In the genomic region with DNA sequence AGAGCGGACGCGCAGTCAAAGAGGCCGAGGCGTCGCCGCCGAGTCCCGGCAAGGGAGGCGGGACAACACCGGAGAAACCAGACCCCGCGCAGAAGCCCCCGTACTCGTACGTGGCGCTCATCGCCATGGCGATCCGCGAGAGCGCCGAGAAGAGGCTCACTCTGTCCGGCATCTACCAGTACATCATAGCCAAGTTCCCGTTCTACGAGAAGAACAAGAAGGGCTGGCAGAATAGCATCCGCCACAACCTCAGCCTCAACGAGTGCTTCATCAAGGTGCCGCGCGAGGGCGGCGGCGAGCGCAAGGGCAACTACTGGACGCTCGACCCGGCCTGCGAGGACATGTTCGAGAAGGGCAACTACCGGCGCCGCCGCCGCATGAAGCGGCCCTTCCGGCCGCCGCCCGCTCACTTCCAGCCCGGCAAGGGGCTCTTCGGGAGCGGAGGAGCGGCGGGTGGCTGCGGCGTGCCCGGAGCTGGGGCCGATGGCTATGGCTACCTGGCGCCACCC, we compare ENCODE assay signal across 8 mouse cellular contexts. TPM values are rescaled to one million over a fixed set of nuclear protein-coding genes. Genes with fewer than 3 reads are reported as not detected.
A peak's percentile ranks its signal among the peaks of the same experiment; 100 is the strongest.
DNase-seq lines count a peak whose midpoint lies in the region; ATAC-seq and TF ChIP-seq lines count a peak whose summit lies in the region.

No protein-coding gene starts in this region.

- TF ChIP-seq POLR2A in lung, adult 2 months (IDR thresholded peaks at IDR 0.05; ENCODE audit: borderline replicate concordance, extremely low read depth, low read depth, low read length): no peak
- TF ChIP-seq POLR2A in embryonic fibroblast, embryonic 13.5 days (IDR thresholded peaks at IDR 0.05; ENCODE audit: low read depth, low read length): no peak

- no peak for TF ChIP-seq CTCF in lung, adult 2 months (IDR thresholded peaks at IDR 0.05; ENCODE audit: insufficient read depth, low read length)
- TF ChIP-seq CTCF in embryonic fibroblast, embryonic 13.5 days (IDR thresholded peaks at IDR 0.05; ENCODE audit: borderline replicate concordance, insufficient read depth, low read length): peak; percentile 24; the same call in 1 of the 2 replicates
- peak; percentile 39 for TF ChIP-seq CTCF in intestine, postnatal 0 days (IDR thresholded peaks at IDR 0.05; ENCODE audit: low read depth)

- H3K9ac ChIP-seq in intestine, postnatal 0 days (ENCODE audit: low read depth, low read length): no peak overlapping the region

- ATAC-seq in intestine, postnatal 0 days: no peak

- no peak overlapping the region for H3K4me3 ChIP-seq in lung, adult 2 months (replicated peaks; ENCODE audit: extremely low read depth, low read depth, low read length)
- H3K4me3 ChIP-seq in embryonic fibroblast, embryonic 13.5 days (ENCODE audit: insufficient read depth, low read length): peak overlapping the region; percentile 30
- peak overlapping the region; percentile 33 for H3K4me3 ChIP-seq in intestine, postnatal 0 days (ENCODE audit: low read depth, low read length)
- peak overlapping the region; percentile 85 for H3K4me3 ChIP-seq in megakaryocyte, embryonic 14.5 days (replicated peaks)

- WGBS in lung, adult 2 months: 1% methylated on average over 60 of the region's 60 CpGs
- under 1% methylated on average over 59 of the region's 60 CpGs for WGBS in intestine, postnatal 0 days

- no peaks in the 10 kb centered on the region for H3K36me3 ChIP-seq in intestine, postnatal 0 days (ENCODE audit: control insufficient read depth, insufficient read depth)
- no peaks in the 10 kb centered on the region for H3K36me3 ChIP-seq in megakaryocyte, embryonic 14.5 days (replicated peaks; ENCODE audit: low read length)

- no peaks in the 10 kb centered on the region for H3K9me3 ChIP-seq in intestine, postnatal 0 days (ENCODE audit: control insufficient read depth)
- H3K9me3 ChIP-seq in megakaryocyte, embryonic 14.5 days: peaks cover 3% of the 10 kb centered on the region; the same call in 1 of the 2 replicates

- no peak overlapping the region for H3K27ac ChIP-seq in embryonic fibroblast, embryonic 13.5 days (ENCODE audit: insufficient read depth, low read length)
- no peak overlapping the region for H3K27ac ChIP-seq in intestine, postnatal 0 days (ENCODE audit: low read depth, low read length)

- peak; percentile 16 to 34 for DNase-seq in lung, postnatal 4 days
- no peak for DNase-seq in lung, adult 2 months
- DNase-seq in urinary bladder, postnatal 36 days (ENCODE audit: low spot score in 2 of 2): peak; percentile 47 to 49
- DNase-seq in cerebellum, adult 18-20 months: no peak
- DNase-seq in left cerebral cortex, adult 8-10 months (ENCODE audit: low spot score in 2 of 2): no peak

- peaks cover 99% of the 10 kb centered on the region for H3K27me3 ChIP-seq in intestine, postnatal 0 days (replicated peaks; ENCODE audit: control insufficient read depth, insufficient read depth, low read length)
- H3K27me3 ChIP-seq in megakaryocyte, embryonic 14.5 days (replicated peaks): peaks cover 99% of the 10 kb centered on the region

- H3K4me2 ChIP-seq in intestine, postnatal 0 days (replicated peaks; ENCODE audit: low read depth): peak overlapping the region; percentile 62

- H3K4me1 ChIP-seq in lung, adult 2 months (ENCODE audit: control insufficient read depth, insufficient read depth, low read length): peaks cover 11% of the 10 kb centered on the region
- H3K4me1 ChIP-seq in embryonic fibroblast, embryonic 13.5 days (ENCODE audit: control insufficient read depth, insufficient read depth, low read length): no peaks in the 10 kb centered on the region
- H3K4me1 ChIP-seq in intestine, postnatal 0 days (replicated peaks; ENCODE audit: control insufficient read depth, insufficient read depth, low read length): no peaks in the 10 kb centered on the region
- H3K4me1 ChIP-seq in megakaryocyte, embryonic 14.5 days: peaks cover 39% of the 10 kb centered on the region

RNA-seq across cellular contexts. Expression of a gene that starts 0.7 kb away (rescaled TPM):
- not detected in 2 replicates for polyA plus RNA-seq in lung, adult 2 months (2012; rRNA removed)
- 0.20 and 0.32 TPM in 2 replicates for polyA plus RNA-seq in embryonic fibroblast, embryonic 13.5 days (2011; ENCODE audit: insufficient read length, low read depth, missing spikeins)
- not detected in 2 replicates for polyA plus RNA-seq in intestine, postnatal 0 days (2015; fragmentation: Nextera tagmentation; extraction: Ambion mirVana)
- not detected in 2 replicates for polyA plus RNA-seq in megakaryocyte, embryonic 14.5 days (2012; ENCODE audit: insufficient read depth, low replicate concordance)
- 1 to 10 TPM in 1 of 4 experiments, under 1 TPM in 3; 0.72 to 1.1 (median 0.90) TPM for total RNA-seq in left cerebral cortex, adult 8-10 months (2022)

RNA-seq across cellular contexts. Expression of a gene that starts 30.4 kb away (rescaled TPM):
- 5.2 and 6.6 TPM in 2 replicates for polyA plus RNA-seq in lung, adult 2 months (2012; rRNA removed)
- 26.5 and 33.9 TPM in 2 replicates for polyA plus RNA-seq in embryonic fibroblast, embryonic 13.5 days (2011; ENCODE audit: insufficient read length, low read depth, missing spikeins)
- 30.3 and 31.2 TPM in 2 replicates for polyA plus RNA-seq in intestine, postnatal 0 days (2015; fragmentation: Nextera tagmentation; extraction: Ambion mirVana)
- 16.5 TPM in 1 of 2 replicates, not detected in the other for polyA plus RNA-seq in megakaryocyte, embryonic 14.5 days (2012; ENCODE audit: insufficient read depth, low replicate concordance)
- 10 to 100 TPM; 27.0 to 36.2 (median 30.2) TPM for total RNA-seq in left cerebral cortex, adult 8-10 months (2022)

RNA-seq across cellular contexts. Expression of a gene that starts 52.9 kb away (rescaled TPM):
- not detected in 2 replicates for polyA plus RNA-seq in lung, adult 2 months (2012; rRNA removed)
- not detected in 2 replicates for polyA plus RNA-seq in embryonic fibroblast, embryonic 13.5 days (2011; ENCODE audit: insufficient read length, low read depth, missing spikeins)
- not detected in 2 replicates for polyA plus RNA-seq in intestine, postnatal 0 days (2015; fragmentation: Nextera tagmentation; extraction: Ambion mirVana)
- polyA plus RNA-seq in megakaryocyte, embryonic 14.5 days (2012; ENCODE audit: insufficient read depth, low replicate concordance): not detected in 2 replicates
- total RNA-seq in left cerebral cortex, adult 8-10 months (2022): not detected

Comparison
In these comparisons a context has a peak if more than half of its experiments do, and no peak if none do; other contexts are left out.
1. DNase-seq: peak in lung, postnatal 4 days (2 of 2) and urinary bladder, postnatal 36 days (2 of 2); none in lung, adult 2 months (single experiment), cerebellum, adult 18-20 months (0 of 2) and left cerebral cortex, adult 8-10 months (0 of 2).